ENCODE assay signal across 31 mouse cellular contexts in the genomic region with DNA sequence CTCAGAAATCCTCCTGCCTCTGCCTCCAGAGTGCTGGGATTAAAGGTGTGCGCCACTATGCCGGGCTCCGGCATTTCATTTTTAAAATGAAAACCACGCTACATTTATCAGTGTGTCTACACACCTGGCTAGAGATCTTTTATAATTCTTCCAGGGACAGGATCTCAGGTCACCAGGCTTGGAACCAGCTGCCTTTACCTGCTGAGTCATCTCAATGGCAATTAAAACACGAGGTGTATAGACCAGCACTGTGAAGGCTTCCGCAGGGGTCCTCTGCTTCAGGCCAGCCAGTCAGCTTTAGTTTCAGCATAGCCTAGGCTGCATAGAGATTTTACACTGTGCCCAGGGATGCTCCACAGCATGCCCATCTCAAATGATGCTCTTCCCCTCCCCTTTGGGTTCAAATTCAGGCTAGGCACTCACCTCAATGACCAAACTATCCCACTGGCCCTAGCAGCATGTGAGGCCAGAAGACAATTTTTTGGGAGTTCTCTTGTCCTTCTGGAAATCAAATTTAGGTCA. TPM values are rescaled to one million over a fixed set of nuclear protein-coding genes. Genes with fewer than 3 reads are reported as not detected.
DNase-seq lines count a peak whose midpoint lies in the region; ATAC-seq and TF ChIP-seq lines count a peak whose summit lies in the region.
"Had no signal": no experiment of that assay in that cellular context is flagged by ENCODE, and none has a peak within 500 bp of the region (broad histone marks: within the 10 kb centered on the region; RNA-seq: fewer than 3 reads in every experiment).

No protein-coding gene starts in this region.

- ATAC-seq in forebrain, embryonic 12.5 days (ENCODE audit: low FRiP score) = 0 out of 2 replicates have a peak, but pooled peaks have one; percentile 22
- no peak for ATAC-seq in forebrain, embryonic 11.5 days (replicated peaks; ENCODE audit: low FRiP score)
- ATAC-seq in liver, embryonic 12.5 days = 0 out of 2 replicates have a peak, but pooled peaks have one; percentile 6
- ATAC-seq: activated CD4-positive, CD25-positive, alpha-beta regulatory T cell, adult 4 months; CD4-positive, CD25-positive, alpha-beta regulatory T cell, adult 4 months had no signal

- H3K36me3 ChIP-seq in forebrain, embryonic 12.5 days (replicated peaks) = peaks cover 61% of the 10 kb centered on the region
- H3K36me3 ChIP-seq in forebrain, embryonic 11.5 days (ENCODE audit: control insufficient read depth, insufficient read depth, low read length) = peaks cover 34% of the 10 kb centered on the region
- peaks cover 71% of the 10 kb centered on the region for H3K36me3 ChIP-seq in liver, embryonic 12.5 days

- DNase-seq in forebrain, embryonic 11.5 days (ENCODE audit: low spot score) = no peak
- no peak for DNase-seq in liver
- no peak for DNase-seq in ovary, postnatal 10 days (ENCODE audit: low spot score)
- no peak for DNase-seq in layer of hippocampus, adult 18-20 months (ENCODE audit: low spot score in 2 of 2)
- DNase-seq: adrenal gland, postnatal 10 days; cerebellum, adult 18-20 months; cerebellum, postnatal 14 days; gastrocnemius, postnatal 25 days; heart, adult 2 months; kidney, adult 18-20 months; kidney, postnatal 4 days; layer of hippocampus, adult 9-11 months; midbrain, embryonic 14.5 days; retina, postnatal 1 day; right cerebral cortex, postnatal 25 days; thymus, adult 2 months; thymus, postnatal 4 days had no signal

- peaks cover 21% of the 10 kb centered on the region for H3K4me1 ChIP-seq in forebrain, embryonic 12.5 days
- H3K4me1 ChIP-seq in forebrain, embryonic 11.5 days (replicated peaks; ENCODE audit: control insufficient read depth, insufficient read depth, low read length) = peaks cover 2% of the 10 kb centered on the region; the same call in 1 of the 2 replicates
- peaks cover 40% of the 10 kb centered on the region for H3K4me1 ChIP-seq in liver, embryonic 12.5 days
- H3K4me1 ChIP-seq in cortical plate, adult 2 months (ENCODE audit: control insufficient read depth, insufficient read depth, low read length) = no peaks in the 10 kb centered on the region

- H3K9ac ChIP-seq in forebrain, embryonic 12.5 days = no peak overlapping the region
- H3K9ac ChIP-seq in forebrain, embryonic 11.5 days (ENCODE audit: low read length) = no peak overlapping the region
- H3K9ac ChIP-seq in liver, embryonic 12.5 days = no peak overlapping the region
- H3K9ac ChIP-seq: hindbrain, embryonic 12.5 days; lung, embryonic 15.5 days had no signal

- no peak for TF ChIP-seq CTCF in cortical plate, adult 2 months (IDR thresholded peaks at IDR 0.05; ENCODE audit: extremely low read depth, insufficient read depth, low read length)

- TF ChIP-seq POLR2A in cortical plate, adult 2 months (IDR thresholded peaks at IDR 0.05; ENCODE audit: extremely low read depth, insufficient read depth, low read length) = peak; percentile 8; the same call in 1 of the 2 replicates

- H3K27ac ChIP-seq in forebrain, embryonic 12.5 days = no peak overlapping the region
- no peak overlapping the region for H3K27ac ChIP-seq in forebrain, embryonic 11.5 days (ENCODE audit: low read depth, low read length)
- peak overlapping the region; percentile 33 for H3K27ac ChIP-seq in liver, embryonic 12.5 days
- H3K27ac ChIP-seq in cortical plate, adult 2 months (ENCODE audit: insufficient read depth, low read length) = no peak overlapping the region
- H3K27ac ChIP-seq: heart, adult 2 months; hindbrain, embryonic 12.5 days; lung, embryonic 15.5 days had no signal

- H3K4me3 ChIP-seq in forebrain, embryonic 12.5 days (replicated peaks) = no peak overlapping the region
- no peak overlapping the region for H3K4me3 ChIP-seq in forebrain, embryonic 11.5 days (ENCODE audit: low read depth, low read length)
- H3K4me3 ChIP-seq in liver, embryonic 12.5 days = no peak overlapping the region
- no peak overlapping the region for H3K4me3 ChIP-seq in cortical plate, adult 2 months (ENCODE audit: insufficient read depth, low read length)
- H3K4me3 ChIP-seq: heart, adult 2 months; hindbrain, embryonic 12.5 days; lung, embryonic 15.5 days had no signal

- no peaks in the 10 kb centered on the region for H3K9me3 ChIP-seq in forebrain, embryonic 12.5 days
- H3K9me3 ChIP-seq in forebrain, embryonic 11.5 days (ENCODE audit: control insufficient read depth, low read length) = no peaks in the 10 kb centered on the region
- H3K9me3 ChIP-seq in liver, embryonic 12.5 days (replicated peaks) = no peaks in the 10 kb centered on the region
- H3K9me3 ChIP-seq: hindbrain, embryonic 12.5 days; lung, embryonic 15.5 days had no signal

- H3K4me2 ChIP-seq in forebrain, embryonic 12.5 days = no peak overlapping the region
- H3K4me2 ChIP-seq in forebrain, embryonic 11.5 days (ENCODE audit: low read depth, low read length, severe bottlenecking) = no peak overlapping the region
- no peak overlapping the region for H3K4me2 ChIP-seq in liver, embryonic 12.5 days
- H3K4me2 ChIP-seq: hindbrain, embryonic 12.5 days; lung, embryonic 15.5 days had no signal

- 89% methylated on average over 6 of the region's 6 CpGs for WGBS in forebrain, embryonic 12.5 days
- 88% methylated on average over 6 of the region's 6 CpGs for WGBS in forebrain, embryonic 11.5 days
- WGBS in liver, embryonic 12.5 days (ENCODE audit: insufficient replicate concordance) = 75% methylated on average over 6 of the region's 6 CpGs

- no peaks in the 10 kb centered on the region for H3K27me3 ChIP-seq in forebrain, embryonic 12.5 days
- no peaks in the 10 kb centered on the region for H3K27me3 ChIP-seq in forebrain, embryonic 11.5 days (ENCODE audit: control insufficient read depth, insufficient read depth, low read length)
- 0 out of 2 replicates have a peak, but pooled peaks cover 2% of the 10 kb centered on the region for H3K27me3 ChIP-seq in liver, embryonic 12.5 days (replicated peaks)
- H3K27me3 ChIP-seq: hindbrain, embryonic 12.5 days; lung, embryonic 15.5 days had no signal

RNA-seq across cellular contexts. Expression of a gene that starts 5.8 kb away (rescaled TPM):
- 668 and 669 TPM in 2 replicates for polyA plus RNA-seq in forebrain, embryonic 12.5 days (2016; fragmentation: Nextera tagmentation; extraction: Ambion mirVana)
- polyA plus RNA-seq in forebrain, embryonic 11.5 days (2014; fragmentation: Nextera tagmentation; extraction: Ambion mirVana) = 797 and 841 TPM in 2 replicates
- polyA plus RNA-seq in liver, embryonic 12.5 days (2016; fragmentation: Nextera tagmentation; extraction: Ambion mirVana) = 960 and 969 TPM in 2 replicates
- polyA plus RNA-seq in cortical plate, adult 2 months (2012; rRNA removed) = 499 and 554 TPM in 2 replicates
- total RNA-seq in layer of hippocampus, adult 18-20 months (2021) = 100 to 1,000 TPM; 576 to 601 TPM

RNA-seq across cellular contexts. Expression of a gene that starts 16.5 kb away (rescaled TPM):
- polyA plus RNA-seq in forebrain, embryonic 12.5 days (2016; fragmentation: Nextera tagmentation; extraction: Ambion mirVana) = 17.7 and 23.1 TPM in 2 replicates
- 16.0 and 17.4 TPM in 2 replicates for polyA plus RNA-seq in forebrain, embryonic 11.5 days (2014; fragmentation: Nextera tagmentation; extraction: Ambion mirVana)
- polyA plus RNA-seq in liver, embryonic 12.5 days (2016; fragmentation: Nextera tagmentation; extraction: Ambion mirVana) = 2.2 and 2.8 TPM in 2 replicates
- polyA plus RNA-seq in cortical plate, adult 2 months (2012; rRNA removed) = 16.0 and 19.5 TPM in 2 replicates
- 1 to 10 TPM; 8.7 to 9.2 TPM for total RNA-seq in layer of hippocampus, adult 18-20 months (2021)

RNA-seq across cellular contexts. Expression of a gene that starts 23.7 kb away (rescaled TPM):
- polyA plus RNA-seq in forebrain, embryonic 12.5 days (2016; fragmentation: Nextera tagmentation; extraction: Ambion mirVana) = not detected in 2 replicates
- not detected in 2 replicates for polyA plus RNA-seq in forebrain, embryonic 11.5 days (2014; fragmentation: Nextera tagmentation; extraction: Ambion mirVana)
- not detected in 2 replicates for polyA plus RNA-seq in liver, embryonic 12.5 days (2016; fragmentation: Nextera tagmentation; extraction: Ambion mirVana)
- polyA plus RNA-seq in cortical plate, adult 2 months (2012; rRNA removed) = 0.68 and 1.8 TPM in 2 replicates
- 1 to 10 TPM in 1 of 2 experiments, under 1 TPM in 1; 0.46 to 1.1 TPM for total RNA-seq in layer of hippocampus, adult 18-20 months (2021)
- total RNA-seq: adrenal gland, postnatal 10 days; gastrocnemius, postnatal 25 days; heart, adult 2 months; heart, postnatal 25 days; left cerebral cortex, postnatal 25 days; liver, adult 2 months; megakaryocyte-erythroid progenitor cell, adult 5-6 weeks; neutrophil, adult 5-6 weeks had no signal
- polyA plus RNA-seq: heart, embryonic 14.5 days; hindbrain, embryonic 12.5 days; kidney, embryonic 16.5 days; midbrain, embryonic 14.5 days had no signal

RNA-seq across cellular contexts. Expression of a gene that starts 24.7 kb away (rescaled TPM):
- polyA plus RNA-seq in forebrain, embryonic 12.5 days (2016; fragmentation: Nextera tagmentation; extraction: Ambion mirVana) = 3.2 and 5.2 TPM in 2 replicates
- polyA plus RNA-seq in forebrain, embryonic 11.5 days (2014; fragmentation: Nextera tagmentation; extraction: Ambion mirVana) = 4.1 and 6.5 TPM in 2 replicates
- polyA plus RNA-seq in liver, embryonic 12.5 days (2016; fragmentation: Nextera tagmentation; extraction: Ambion mirVana) = 6.4 and 7.1 TPM in 2 replicates
- polyA plus RNA-seq in cortical plate, adult 2 months (2012; rRNA removed) = 14.6 and 14.9 TPM in 2 replicates
- 10 to 100 TPM; 13.9 to 16.9 TPM for total RNA-seq in layer of hippocampus, adult 18-20 months (2021)

RNA-seq across cellular contexts. Expression of a gene that starts 32.2 kb away (rescaled TPM):
- polyA plus RNA-seq in forebrain, embryonic 12.5 days (2016; fragmentation: Nextera tagmentation; extraction: Ambion mirVana) = 97.4 and 101 TPM in 2 replicates
- polyA plus RNA-seq in forebrain, embryonic 11.5 days (2014; fragmentation: Nextera tagmentation; extraction: Ambion mirVana) = 111 and 116 TPM in 2 replicates
- 45.7 and 47.7 TPM in 2 replicates for polyA plus RNA-seq in liver, embryonic 12.5 days (2016; fragmentation: Nextera tagmentation; extraction: Ambion mirVana)
- polyA plus RNA-seq in cortical plate, adult 2 months (2012; rRNA removed) = 0.40 and 0.54 TPM in 2 replicates
- under 1 TPM in 1 of 2 experiments, not detected in 1; 0.35 TPM for total RNA-seq in layer of hippocampus, adult 18-20 months (2021)
